14 mouse cellular contexts compared by ENCODE assay signal in the genomic region with DNA sequence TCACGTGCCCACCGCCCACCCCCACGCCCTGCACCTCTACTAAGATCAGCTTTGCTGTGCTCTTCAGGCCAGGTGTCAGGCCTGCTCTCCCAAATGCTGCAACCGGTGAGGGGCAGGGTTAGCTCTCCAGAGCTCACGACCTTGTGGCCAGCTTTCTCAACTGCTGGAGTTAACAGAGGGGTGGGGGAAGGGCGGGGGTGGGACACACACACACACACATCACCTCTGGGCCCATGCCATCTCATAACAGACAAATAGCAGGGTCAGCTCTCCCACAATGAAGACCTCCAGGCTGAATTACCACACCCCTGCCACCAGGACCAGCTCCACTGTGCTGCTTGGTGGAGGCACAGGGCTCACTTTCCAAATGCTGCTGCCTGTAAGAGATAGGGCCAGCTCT.
A peak's percentile ranks its signal among the peaks of the same experiment; 100 is the strongest.
DNase-seq lines count a peak whose midpoint lies in the region; ATAC-seq and TF ChIP-seq lines count a peak whose summit lies in the region.
"Had no signal": no experiment of that assay in that cellular context is flagged by ENCODE, and none has a peak within 500 bp of the region (broad histone marks: within the 10 kb centered on the region; RNA-seq: fewer than 3 reads in every experiment).

No protein-coding gene starts in this region.

- H3K9ac ChIP-seq in kidney, embryonic 15.5 days, result no peak overlapping the region
- no peak overlapping the region for H3K9ac ChIP-seq in liver, embryonic 12.5 days
- H3K9ac ChIP-seq: limb, embryonic 13.5 days had no signal

- ATAC-seq in kidney, embryonic 15.5 days (replicated peaks; ENCODE audit: low FRiP score), result peak; percentile 34; the same call in 1 of the 2 replicates
- ATAC-seq in liver, embryonic 12.5 days, result peak; percentile 36; the same call in 1 of the 2 replicates
- ATAC-seq: forebrain, embryonic 14.5 days had no signal

- H3K9me3 ChIP-seq in kidney, embryonic 15.5 days (replicated peaks), result no peaks in the 10 kb centered on the region
- no peaks in the 10 kb centered on the region for H3K9me3 ChIP-seq in liver, embryonic 12.5 days (replicated peaks)
- H3K9me3 ChIP-seq: limb, embryonic 13.5 days; megakaryocyte, embryonic 14.5 days had no signal

- peaks cover 11% of the 10 kb centered on the region for H3K4me1 ChIP-seq in kidney, embryonic 15.5 days
- H3K4me1 ChIP-seq in liver, embryonic 12.5 days, result peaks cover 24% of the 10 kb centered on the region

- no peak overlapping the region for H3K27ac ChIP-seq in kidney, embryonic 15.5 days
- H3K27ac ChIP-seq in liver, embryonic 12.5 days, result peak overlapping the region; percentile 37; the same call in 1 of the 2 replicates
- H3K27ac ChIP-seq in layer of hippocampus, adult 2 months, result no peak overlapping the region
- H3K27ac ChIP-seq: heart, adult 2 months; left cerebral cortex, adult 2 months; limb, embryonic 13.5 days had no signal

- H3K27me3 ChIP-seq in kidney, embryonic 15.5 days, result no peaks in the 10 kb centered on the region
- no peaks in the 10 kb centered on the region for H3K27me3 ChIP-seq in liver, embryonic 12.5 days (replicated peaks)
- H3K27me3 ChIP-seq: CH12.LX; limb, embryonic 13.5 days; megakaryocyte, embryonic 14.5 days had no signal

- no peak for DNase-seq in kidney, adult 8-10 months
- DNase-seq in 3134 (ENCODE audit: extremely low read depth, insufficient read length, low spot score) (peak; percentile 25), ES-CJ7 (ENCODE audit: low read depth, low spot score) (peak; percentile 38)
- no peak for DNase-seq in layer of hippocampus, adult 2 months (ENCODE audit: low spot score in 2 of 2)
- DNase-seq in gastrocnemius, adult 8-10 months (ENCODE audit: low spot score in 2 of 2), result no peak
- DNase-seq: heart, adult 2 months; right cerebral cortex, postnatal 25 days had no signal

- TF ChIP-seq CTCF in layer of hippocampus, adult 2 months (conservative IDR thresholded peaks at IDR 0.05), result no peak

- no peak overlapping the region for H3K4me3 ChIP-seq in kidney, embryonic 15.5 days (replicated peaks)
- H3K4me3 ChIP-seq in liver, embryonic 12.5 days, result no peak overlapping the region
- H3K4me3 ChIP-seq in layer of hippocampus, adult 2 months, result no peak overlapping the region
- H3K4me3 ChIP-seq: heart, adult 2 months; left cerebral cortex, adult 2 months; limb, embryonic 13.5 days; megakaryocyte, embryonic 14.5 days had no signal

- H3K36me3 ChIP-seq in kidney, embryonic 15.5 days, result no peaks in the 10 kb centered on the region
- H3K36me3 ChIP-seq in liver, embryonic 12.5 days, result no peaks in the 10 kb centered on the region
- H3K36me3 ChIP-seq: limb, embryonic 13.5 days had no signal

- 72% methylated on average over 6 of the region's 6 CpGs for WGBS in kidney, embryonic 15.5 days
- WGBS in liver, embryonic 12.5 days (ENCODE audit: insufficient replicate concordance), result 64% methylated on average over 6 of the region's 6 CpGs

- H3K4me2 ChIP-seq in kidney, embryonic 15.5 days, result no peak overlapping the region
- no peak overlapping the region for H3K4me2 ChIP-seq in liver, embryonic 12.5 days
- H3K4me2 ChIP-seq: limb, embryonic 13.5 days had no signal

Comparison
In these comparisons a context has a peak if more than half of its experiments do, and no peak if none do; other contexts are left out.
1. DNase-seq: peak in 3134 (single experiment) and ES-CJ7 (single experiment); none in kidney, adult 8-10 months (0 of 2), layer of hippocampus, adult 2 months (0 of 2) and gastrocnemius, adult 8-10 months (0 of 2).